Mouse (Mus musculus) mesoderm, embryonic 11.5 days (tissue): ENCODE data around the gene Fbxo2.
A peak's percentile ranks its signal among the peaks of the same experiment; 100 is the strongest.

ENCODE experiments used
- DNase-seq: peaks from one replicate; pipeline ENCODE4 v3.0.0-alpha.2; 2012; ENCODE audit warnings: low read depth, low spot score

The Fbxo2 gene

GRCm38 (mm10) chr4:148143721-148144120 lies 16.7 kb upstream of the Fbxo2 start:
- DNase-seq = no peak

- DNase-seq = no peak
Measured at GRCm38 (mm10) chr4:148147714-148148113, 12.7 kb upstream of the Fbxo2 start.

DNA sequence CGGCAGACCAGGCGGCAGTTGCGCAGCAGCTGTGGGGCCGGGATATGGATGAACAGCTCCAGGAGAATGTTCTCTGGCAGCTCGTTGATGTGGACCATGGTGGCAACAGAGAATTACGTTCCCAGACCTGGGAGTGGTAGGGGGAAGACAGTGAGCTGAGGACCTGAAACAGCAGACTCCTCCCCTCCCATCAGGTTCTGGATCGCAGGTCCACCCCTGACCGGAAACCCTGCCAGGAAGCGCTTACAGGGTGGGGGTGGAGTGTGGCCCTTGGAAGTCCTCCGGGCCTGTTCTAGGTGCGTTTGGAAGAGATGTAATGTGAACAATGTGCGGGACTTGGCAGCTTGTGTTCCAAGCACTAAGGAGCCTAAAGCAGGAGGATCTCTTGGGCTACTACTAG lies 10.9 kb upstream of the Fbxo2 start:
- DNase-seq = no peak

GRCm38 (mm10) chr4:148150242-148150641 lies 10.2 kb upstream of the Fbxo2 start:
- no peak for DNase-seq

GRCm38 (mm10) chr4:148150953-148151266 lies 9.5 kb upstream of the Fbxo2 start:
- no peak for DNase-seq

DNA sequence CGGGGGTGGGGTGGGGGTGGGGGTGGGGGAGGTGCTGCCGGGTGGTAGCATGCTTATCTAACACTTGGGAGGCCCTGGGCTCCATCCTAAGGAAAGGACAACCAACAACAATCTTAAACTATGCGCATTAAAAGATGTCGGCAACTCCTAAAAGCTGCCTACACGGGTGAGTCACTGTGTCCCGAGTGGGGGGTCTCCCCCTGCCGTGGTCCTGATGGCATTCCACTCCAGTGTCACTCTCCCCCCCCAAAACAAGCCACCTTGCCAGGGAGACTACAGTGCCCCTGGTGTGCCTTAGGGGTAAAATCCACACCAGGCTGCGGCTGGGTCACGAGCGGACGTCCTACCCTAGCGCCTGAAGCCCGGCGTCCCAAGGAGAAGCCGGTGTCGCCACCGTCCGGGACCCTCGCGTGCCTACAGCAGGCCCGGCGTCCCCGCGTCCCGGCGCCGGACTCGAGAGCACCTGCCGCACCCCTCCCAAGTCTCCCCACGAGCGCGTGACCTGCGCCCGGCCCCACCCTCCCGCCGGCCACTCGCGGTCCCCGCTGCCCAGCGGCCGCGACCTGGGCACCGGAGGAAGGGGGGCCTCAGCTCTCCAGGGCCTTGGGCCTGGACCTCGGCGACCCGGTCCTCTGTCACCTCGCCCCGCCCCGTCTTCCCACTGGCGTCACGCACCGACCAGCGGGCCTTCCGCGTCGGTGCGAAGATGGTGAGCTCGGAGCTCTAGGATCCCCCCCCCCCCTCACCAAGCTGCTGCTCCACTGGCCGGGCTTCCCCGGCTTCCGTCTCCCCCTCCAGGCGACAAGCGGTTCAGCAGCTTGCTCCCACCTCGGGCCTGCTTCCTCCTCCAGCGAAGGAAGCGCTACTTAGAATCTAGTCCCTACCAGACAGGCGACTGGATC lies 8.9 kb upstream of the Fbxo2 start, which contains the start of gene Fbxo6:
Fbxo6 (minus strand) TSS at position 874 of the 902 bp plus-strand sequence.
- DNase-seq = peak; percentile 92

GRCm38 (mm10) chr4:148152547-148152946 lies 7.9 kb upstream of the Fbxo2 start:
- no peak for DNase-seq

- DNase-seq = no peak
Measured at GRCm38 (mm10) chr4:148154006-148154405, 6.4 kb upstream of the Fbxo2 start.

DNA sequence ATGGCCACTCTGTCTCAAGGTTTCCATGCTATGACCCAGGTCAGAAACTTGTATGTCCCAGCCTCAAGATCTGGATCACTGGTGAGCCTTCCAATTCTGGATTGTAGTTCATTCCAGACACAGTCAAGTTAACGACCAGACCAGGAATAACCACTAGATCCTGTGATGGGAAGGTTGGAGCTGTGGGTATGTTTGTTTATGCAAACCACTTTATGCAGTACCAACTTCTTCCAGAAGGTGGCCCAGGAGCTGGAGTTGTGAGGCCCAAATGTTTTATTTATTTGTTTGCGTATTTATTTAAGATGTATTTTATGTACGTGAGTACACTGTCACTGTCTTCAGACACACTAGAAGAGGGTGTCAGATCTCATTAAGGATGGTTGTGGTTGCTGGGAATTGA lies 5.4 kb upstream of the Fbxo2 start:
- no peak for DNase-seq

GRCm38 (mm10) chr4:148158436-148159348 lies 1.7 kb upstream of the Fbxo2 start:
- DNase-seq = peak; percentile 42

DNA sequence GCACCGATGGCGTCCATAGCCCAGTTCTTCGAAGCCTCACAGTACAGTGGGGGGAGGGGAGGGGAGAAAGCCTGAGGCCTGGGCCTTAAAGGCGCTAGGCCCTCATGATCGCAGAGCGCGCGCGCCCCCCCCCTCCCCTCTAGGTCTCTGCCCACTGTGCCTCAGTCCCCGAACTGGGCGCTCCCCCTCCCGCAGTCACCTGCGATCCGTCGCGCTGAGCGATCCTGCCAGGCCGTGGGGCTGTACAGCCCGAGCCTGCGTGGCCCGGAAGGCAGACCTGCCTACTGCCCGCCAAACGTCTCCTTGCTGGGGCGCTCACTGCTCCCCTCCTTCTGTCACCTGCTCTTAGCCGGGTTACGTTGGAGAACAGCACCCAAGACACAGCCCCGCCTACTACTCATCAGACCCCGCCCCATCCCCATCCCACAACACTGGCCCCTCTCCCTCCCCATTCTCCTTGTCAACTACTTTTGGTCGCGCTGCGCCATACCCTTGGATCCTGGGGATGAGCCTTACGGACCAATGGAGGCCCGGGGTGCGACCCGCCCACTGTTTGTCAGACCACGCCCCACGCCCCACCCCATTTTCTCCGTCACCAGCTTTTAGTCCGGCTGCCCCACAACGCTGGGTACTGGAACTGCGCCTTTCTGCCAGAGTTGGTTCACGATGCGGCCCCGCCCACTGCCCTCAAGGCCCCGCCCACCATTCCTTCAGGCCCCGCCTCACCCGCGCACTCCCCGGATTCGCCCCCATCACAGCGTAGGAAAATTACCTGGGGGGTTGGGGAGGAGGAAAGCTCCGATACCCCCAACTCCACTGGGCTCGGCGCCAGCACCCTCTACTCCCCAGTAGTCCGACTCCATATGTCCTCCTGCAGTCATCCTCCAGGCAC lies 631 bp upstream of the Fbxo2 start:
- peak; percentile 91 for DNase-seq

DNA sequence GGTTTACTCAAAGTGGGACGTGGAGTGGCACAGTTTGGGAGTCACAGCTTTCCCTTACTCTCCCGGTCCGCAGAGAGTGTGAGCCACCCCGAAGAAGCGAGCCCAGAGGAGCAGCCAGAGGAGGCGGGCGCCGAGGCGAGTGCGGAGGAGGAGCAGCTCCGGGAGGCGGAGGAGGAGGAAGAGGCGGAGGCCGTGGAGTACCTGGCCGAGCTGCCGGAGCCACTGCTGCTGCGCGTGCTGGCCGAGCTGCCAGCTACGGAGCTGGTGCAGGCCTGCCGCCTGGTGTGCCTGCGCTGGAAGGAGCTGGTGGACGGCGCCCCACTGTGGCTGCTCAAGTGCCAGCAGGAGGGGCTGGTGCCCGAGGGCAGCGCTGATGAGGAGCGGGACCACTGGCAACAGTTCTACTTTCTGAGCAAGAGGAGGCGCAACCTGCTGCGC lies 3.6 kb downstream of the Fbxo2 start:
- DNase-seq = peak; percentile 79

GRCm38 (mm10) chr4:148164461-148164860 lies 4.0 kb downstream of the Fbxo2 start:
- DNase-seq = no peak

GRCm38 (mm10) chr4:148165551-148165950 lies 5.1 kb downstream of the Fbxo2 start:
- no peak for DNase-seq

DNA sequence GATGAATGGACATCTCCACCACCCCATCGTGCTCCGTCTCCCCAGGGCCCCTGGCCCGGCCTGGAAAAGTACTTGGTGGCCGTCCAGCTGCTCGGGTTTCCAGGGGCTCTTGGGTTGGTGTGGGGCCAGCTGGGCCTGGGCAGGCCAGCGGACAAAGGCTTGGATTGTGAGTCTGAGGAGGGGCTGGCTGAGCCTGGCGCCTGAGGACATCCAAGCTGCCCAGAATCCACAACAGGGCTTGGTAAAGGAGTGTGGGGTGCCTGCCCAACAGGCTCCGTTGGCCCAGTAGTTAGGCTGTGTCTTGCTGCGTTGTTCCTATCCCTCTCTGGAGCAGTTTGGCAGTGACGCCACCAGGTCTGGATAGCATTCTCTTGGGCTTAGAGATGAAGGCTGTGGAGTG lies 6.0 kb downstream of the Fbxo2 start:
- DNase-seq = no peak

GRCm38 (mm10) chr4:148166986-148167385 lies 6.6 kb downstream of the Fbxo2 start:
- peak; percentile 49 for DNase-seq

DNA sequence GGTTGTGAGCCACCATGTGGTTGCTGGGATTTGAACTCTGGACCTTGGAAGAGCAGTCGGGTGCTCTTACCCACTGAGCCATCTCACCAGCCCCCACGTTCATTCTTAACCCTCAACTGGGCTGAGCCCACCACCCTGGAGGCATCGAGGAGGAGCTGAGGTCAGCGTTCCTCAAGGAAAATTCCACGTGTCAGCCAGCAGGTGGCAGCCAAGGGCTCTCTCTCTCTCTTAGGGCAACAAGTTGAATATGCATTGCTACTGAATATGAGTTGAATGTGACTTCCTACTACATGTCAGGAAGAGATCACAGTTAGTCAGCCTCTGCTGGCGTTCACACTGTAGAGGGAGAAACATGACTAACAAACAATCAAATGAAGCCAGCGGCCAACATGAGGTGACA lies 7.9 kb downstream of the Fbxo2 start:
- peak; percentile 83 for DNase-seq

DNA sequence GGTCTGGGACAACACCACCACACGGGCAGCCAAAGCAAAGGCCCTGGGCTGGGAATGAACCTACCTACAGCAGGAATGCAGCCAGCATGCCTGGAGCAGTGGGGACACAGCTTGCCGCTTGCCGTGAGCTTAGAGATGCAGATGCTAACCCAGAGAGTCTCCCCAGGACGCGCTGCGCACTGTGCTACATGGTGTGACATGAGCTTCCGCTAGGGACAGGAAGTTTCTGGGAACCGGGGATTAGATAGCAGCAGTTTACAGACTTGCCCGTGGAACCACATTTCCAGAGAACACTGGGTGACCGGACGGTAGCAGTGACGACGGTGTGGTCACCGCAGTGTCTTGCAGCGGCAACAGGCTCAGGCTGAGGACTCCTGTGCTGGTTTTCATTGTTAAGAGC lies 9.2 kb downstream of the Fbxo2 start:
- DNase-seq = no peak

- DNase-seq = peak; percentile 71
Measured at GRCm38 (mm10) chr4:148170842-148171241, 10.4 kb downstream of the Fbxo2 start.

DNA sequence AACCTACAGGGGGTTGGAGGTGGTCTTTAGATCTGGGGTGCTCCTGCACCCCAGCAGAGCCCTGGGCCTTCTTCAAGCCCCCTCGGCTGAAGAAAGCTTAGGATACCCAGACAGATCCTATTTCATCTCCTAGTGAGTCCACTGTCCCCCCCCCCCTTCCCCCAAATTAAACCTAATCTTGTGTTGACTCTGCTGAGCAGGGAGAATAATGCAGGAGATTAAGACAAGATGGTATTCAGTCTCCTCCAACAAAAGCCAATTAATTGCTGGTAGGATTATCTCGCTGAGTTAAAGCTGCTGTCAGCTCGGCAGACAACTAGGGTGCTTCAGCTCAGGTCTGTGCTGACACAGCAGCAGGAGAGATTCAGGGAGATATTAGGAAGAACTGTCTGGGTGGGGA lies 10.8 kb downstream of the Fbxo2 start:
- DNase-seq = no peak

DNA sequence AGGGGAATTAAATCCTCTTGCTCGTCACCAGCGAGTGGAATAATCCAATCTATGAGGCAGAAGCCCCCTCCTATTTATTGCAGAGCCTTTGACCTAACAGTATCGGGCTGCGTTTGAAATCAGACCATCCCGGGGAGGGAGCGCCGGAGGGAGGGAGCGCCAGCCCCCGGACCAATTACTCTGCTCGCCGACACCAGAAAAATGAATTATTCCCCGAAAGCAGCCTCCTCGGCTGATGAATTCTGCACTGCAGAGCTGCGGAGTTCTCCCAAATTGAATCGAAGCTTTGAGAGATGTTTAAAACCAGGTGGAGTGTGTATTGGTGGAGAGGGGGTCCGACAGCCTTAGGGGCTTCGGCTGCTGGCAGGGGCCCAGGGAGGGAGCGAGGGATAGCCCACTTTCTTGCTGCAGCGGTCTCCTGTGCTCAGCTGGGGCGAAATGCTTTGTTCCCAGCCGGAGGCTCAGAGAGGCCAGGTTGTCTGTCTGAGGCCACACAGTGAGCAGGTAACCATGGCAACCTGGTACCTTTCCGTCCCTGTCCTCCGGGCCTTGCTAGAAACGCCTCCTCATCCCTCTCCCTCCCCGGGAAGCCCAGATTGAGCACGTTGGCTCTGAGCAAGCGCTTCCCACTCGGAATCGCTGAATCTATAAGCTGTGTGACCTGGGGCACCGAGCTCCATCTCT lies 13.5 kb downstream of the Fbxo2 start:
- peak; percentile 56 for DNase-seq
